Mouse (Mus musculus): ENCODE measurements around the gene Gfpt1.

GRCm38 (mm10) chr6:87112125-87112524, 69.5 kb downstream of the Gfpt1 start:
- TF ChIP-seq POLR2A (IDR thresholded peaks at IDR 0.05; ENCODE audit: borderline replicate concordance, extremely low read depth, low read depth, low read length) (no peak), CTCF (IDR thresholded peaks at IDR 0.05; ENCODE audit: insufficient read depth, low read length) (no peak)
